Mouse (Mus musculus) neural tube, embryonic 12.5 days (tissue): ENCODE measurements at regions not wholly inside any gene's neighbourhood (a gene's known extent, or its start where the extent isn't known, plus 50 kb on each side); places are given as distances from the start of the nearest gene placed in this dataset.
A peak's percentile ranks its signal among the peaks of the same experiment; 100 is the strongest.

Experiments
- ATAC-seq: fragments of 200-750 bp; cut with Nextera tagmentation; 2 replicates; pipeline ENCODE4 v1.8.0; 2017; ENCODE audit warnings: low read depth, mild to moderate bottlenecking, moderate TSS enrichment, moderate library complexity; ENCODE audit not compliant: low FRiP score
- H3K27ac ChIP-seq: fragments of 300-500 bp; sonication (generic); 2 replicates; pipeline ENCODE4 v1.5.1; 2016
- H3K27me3 ChIP-seq: fragments of 300-500 bp; sonication (generic); replicated peaks from 2 replicates; pipeline ENCODE4 v1.6.1; 2016; ENCODE audit warnings: mild to moderate bottlenecking
- H3K36me3 ChIP-seq: fragments of 300-500 bp; sonication (generic); 2 replicates; pipeline ENCODE4 v1.6.1; 2016; ENCODE audit warnings: mild to moderate bottlenecking
- H3K4me1 ChIP-seq: fragments of 300-500 bp; sonication (generic); 2 replicates; pipeline ENCODE4 v1.6.1; 2016
- H3K4me2 ChIP-seq: fragments of 300-500 bp; sonication (generic); replicated peaks from 2 replicates; pipeline ENCODE4 v1.6.1; 2016; ENCODE audit warnings: mild to moderate bottlenecking
- H3K4me3 ChIP-seq: fragments of 300-500 bp; sonication (generic); 2 replicates; pipeline ENCODE4 v1.5.1; 2016
- H3K9ac ChIP-seq: fragments of 300-500 bp; sonication (generic); 2 replicates; pipeline ENCODE4 v1.6.1; 2016; ENCODE audit warnings: mild to moderate bottlenecking
- H3K9me3 ChIP-seq: fragments of 300-500 bp; sonication (generic); 2 replicates; pipeline ENCODE4 v1.6.1; 2016; ENCODE audit warnings: mild to moderate bottlenecking
- WGBS: fragments of 180-500 bp; shearing (Covaris S2); methylation state at CpG from one replicate; pipeline ENCODE4 v1.1.7; 2016; 5-methylcytosine and 5-hydroxymethylcytosine counted together

- no peaks in the 10 kb centered on the region for H3K36me3 ChIP-seq
- no peak overlapping the region for H3K4me2 ChIP-seq
- no peaks in the 10 kb centered on the region for H3K4me1 ChIP-seq
- ATAC-seq = no peak
- 63% methylated on average over 4 of the region's 4 CpGs for WGBS
- H3K27me3 ChIP-seq = no peaks in the 10 kb centered on the region
- H3K9me3 ChIP-seq = no peaks in the 10 kb centered on the region
- no peak overlapping the region for H3K9ac ChIP-seq
- no peak overlapping the region for H3K4me3 ChIP-seq
- H3K27ac ChIP-seq = no peak overlapping the region
Measured at GRCm38 (mm10) chr16:62459949-62460551, 326.6 kb downstream of the Nsun3 start.

- WGBS = 95% methylated on average over 3 of the region's 3 CpGs
- H3K36me3 ChIP-seq = no peaks in the 10 kb centered on the region
- no peaks in the 10 kb centered on the region for H3K9me3 ChIP-seq
- no peaks in the 10 kb centered on the region for H3K4me1 ChIP-seq
- no peak overlapping the region for H3K27ac ChIP-seq
- H3K4me3 ChIP-seq = no peak overlapping the region
- H3K27me3 ChIP-seq = no peaks in the 10 kb centered on the region
- no peak overlapping the region for H3K9ac ChIP-seq
- no peak for ATAC-seq
- no peak overlapping the region for H3K4me2 ChIP-seq
Measured at GRCm38 (mm10) chr16:62449735-62450134, 336.9 kb downstream of the Nsun3 start.

- no peak overlapping the region for H3K27ac ChIP-seq
- no peaks in the 10 kb centered on the region for H3K27me3 ChIP-seq
- no peak overlapping the region for H3K4me2 ChIP-seq
- no peak overlapping the region for H3K9ac ChIP-seq
- H3K36me3 ChIP-seq = no peaks in the 10 kb centered on the region
- no peak overlapping the region for H3K4me3 ChIP-seq
- no peak for ATAC-seq
- no peaks in the 10 kb centered on the region for H3K9me3 ChIP-seq
- no peaks in the 10 kb centered on the region for H3K4me1 ChIP-seq
- WGBS = 88% methylated on average over 3 of the region's 3 CpGs
Measured at GRCm38 (mm10) chr16:62447380-62447779, 339.2 kb downstream of the Nsun3 start.

GRCm38 (mm10) chr16:62441197-62441596, 345.4 kb downstream of the Nsun3 start:
- Histone ChIP-seq H3K4me2 (no peak overlapping the region), H3K27ac (no peak overlapping the region), H3K4me1 (no peaks in the 10 kb centered on the region), H3K27me3 (no peaks in the 10 kb centered on the region), H3K4me3 (no peak overlapping the region), H3K9ac (no peak overlapping the region), H3K9me3 (no peaks in the 10 kb centered on the region), H3K36me3 (no peaks in the 10 kb centered on the region)
- 88% methylated on average over 4 of the region's 4 CpGs for WGBS
- no peak for ATAC-seq

- no peak overlapping the region for H3K4me3 ChIP-seq
- no peaks in the 10 kb centered on the region for H3K9me3 ChIP-seq
- H3K36me3 ChIP-seq = no peaks in the 10 kb centered on the region
- no peak overlapping the region for H3K9ac ChIP-seq
- H3K27ac ChIP-seq = no peak overlapping the region
- 87% methylated on average over 2 of the region's 2 CpGs for WGBS
- no peaks in the 10 kb centered on the region for H3K27me3 ChIP-seq
- ATAC-seq = no peak
- no peak overlapping the region for H3K4me2 ChIP-seq
- no peaks in the 10 kb centered on the region for H3K4me1 ChIP-seq
Measured at GRCm38 (mm10) chr16:62433125-62433524, 353.5 kb downstream of the Nsun3 start.

GRCm38 (mm10) chr16:62414485-62414884, 372.1 kb downstream of the Nsun3 start:
- H3K4me3 ChIP-seq = no peak overlapping the region
- no peak overlapping the region for H3K4me2 ChIP-seq
- H3K36me3 ChIP-seq = no peaks in the 10 kb centered on the region
- H3K27ac ChIP-seq = no peak overlapping the region
- WGBS = 29% methylated on average over 1 of the region's 1 CpGs
- H3K4me1 ChIP-seq = no peaks in the 10 kb centered on the region
- ATAC-seq = peak; percentile 78
- H3K9me3 ChIP-seq = no peaks in the 10 kb centered on the region
- no peaks in the 10 kb centered on the region for H3K27me3 ChIP-seq
- no peak overlapping the region for H3K9ac ChIP-seq

GRCm38 (mm10) chr16:62407526-62408165, 379.0 kb downstream of the Nsun3 start:
- Histone ChIP-seq H3K27me3 (no peaks in the 10 kb centered on the region), H3K4me2 (no peak overlapping the region), H3K36me3 (no peaks in the 10 kb centered on the region), H3K9ac (no peak overlapping the region), H3K4me3 (no peak overlapping the region), H3K4me1 (no peaks in the 10 kb centered on the region), H3K9me3 (no peaks in the 10 kb centered on the region), H3K27ac (no peak overlapping the region)
- 75% methylated on average over 3 of the region's 3 CpGs for WGBS
- ATAC-seq = no peak

GRCm38 (mm10) chr16:62406458-62406857, 380.2 kb downstream of the Nsun3 start:
- Histone ChIP-seq H3K27ac (no peak overlapping the region), H3K27me3 (no peaks in the 10 kb centered on the region), H3K4me1 (no peaks in the 10 kb centered on the region), H3K9ac (no peak overlapping the region), H3K4me2 (no peak overlapping the region), H3K4me3 (no peak overlapping the region), H3K36me3 (no peaks in the 10 kb centered on the region), H3K9me3 (no peaks in the 10 kb centered on the region)
- 59% methylated on average over 2 of the region's 2 CpGs for whole genome bisulfite sequencing
- ATAC-seq = no peak

GRCm38 (mm10) chr16:62357279-62357678, 429.3 kb downstream of the Nsun3 start:
- no peak for ATAC-seq
- no peak overlapping the region for H3K4me2 ChIP-seq
- no peaks in the 10 kb centered on the region for H3K36me3 ChIP-seq
- H3K4me3 ChIP-seq = no peak overlapping the region
- no peak overlapping the region for H3K27ac ChIP-seq
- no peaks in the 10 kb centered on the region for H3K9me3 ChIP-seq
- H3K9ac ChIP-seq = no peak overlapping the region
- H3K4me1 ChIP-seq = no peaks in the 10 kb centered on the region
- H3K27me3 ChIP-seq = no peaks in the 10 kb centered on the region

- Histone ChIP-seq H3K9me3 (no peaks in the 10 kb centered on the region), H3K4me1 (no peaks in the 10 kb centered on the region), H3K27ac (no peak overlapping the region), H3K4me2 (peak overlapping the region; percentile 28), H3K36me3 (no peaks in the 10 kb centered on the region), H3K4me3 (no peak overlapping the region), H3K27me3 (no peaks in the 10 kb centered on the region), H3K9ac (no peak overlapping the region)
- ATAC-seq = peak; percentile 48; the same call in 1 of the 2 replicates
- 71% methylated on average over 3 of the region's 3 CpGs for WGBS
Measured at GRCm38 (mm10) chr16:62356349-62356748, 430.3 kb downstream of the Nsun3 start.

- H3K9me3 ChIP-seq = no peaks in the 10 kb centered on the region
- peak overlapping the region; percentile 28 for H3K4me2 ChIP-seq
- H3K27me3 ChIP-seq = no peaks in the 10 kb centered on the region
- H3K9ac ChIP-seq = no peak overlapping the region
- 23% methylated on average over 8 of the region's 8 CpGs for WGBS
- H3K27ac ChIP-seq = no peak overlapping the region
- peak; percentile 21; the same call in 1 of the 2 replicates for ATAC-seq
- H3K4me3 ChIP-seq = no peak overlapping the region
- no peaks in the 10 kb centered on the region for H3K4me1 ChIP-seq
- H3K36me3 ChIP-seq = no peaks in the 10 kb centered on the region
Measured at GRCm38 (mm10) chr16:62355830-62356270, 430.8 kb downstream of the Nsun3 start.

GRCm38 (mm10) chr16:62327378-62328036, 459.1 kb downstream of the Nsun3 start:
- H3K4me1 ChIP-seq = no peaks in the 10 kb centered on the region
- no peak overlapping the region for H3K27ac ChIP-seq
- ATAC-seq = no peak
- WGBS = 75% methylated on average over 5 of the region's 5 CpGs
- no peak overlapping the region for H3K9ac ChIP-seq
- H3K4me2 ChIP-seq = no peak overlapping the region
- no peaks in the 10 kb centered on the region for H3K27me3 ChIP-seq
- no peaks in the 10 kb centered on the region for H3K9me3 ChIP-seq
- H3K4me3 ChIP-seq = no peak overlapping the region
- H3K36me3 ChIP-seq = no peaks in the 10 kb centered on the region
